Mouse (Mus musculus) gastrocnemius, adult 18-20 months (tissue): ENCODE measurements around the gene Cpa1. TPM values are rescaled to one million over a fixed set of nuclear protein-coding genes. Genes with fewer than 3 reads are reported as not detected.
A peak's percentile ranks its signal among the peaks of the same experiment; 100 is the strongest.

Experiments used
- DNase-seq: peaks from one replicate; pipeline ENCODE4 v3.0.0; 2021; ENCODE audit warnings: low spot score
- total RNA-seq, 2 experiments: library from RNA; stranded (reverse); gene quantifications; 2 replicates each; pipeline ENCODE4 v1.2.3; 2021

The Cpa1 gene
- total RNA-seq, 2 experiments from 2014 or later = not detected

- DNase-seq = no peak
Measured at GRCm38 (mm10) chr6:30673764-30674561, 34.9 kb downstream of the Cpa1 start.

- DNase-seq = no peak
Measured at GRCm38 (mm10) chr6:30674714-30675280, 35.8 kb downstream of the Cpa1 start.

GRCm38 (mm10) chr6:30675281-30675771 is 36.3 kb downstream of the Cpa1 start:
- DNase-seq = peak; percentile 15

- DNase-seq = no peak
Measured at GRCm38 (mm10) chr6:30676506-30676905, 37.5 kb downstream of the Cpa1 start.

GRCm38 (mm10) chr6:30677591-30677990 is 38.6 kb downstream of the Cpa1 start:
- no peak for DNase-seq

GRCm38 (mm10) chr6:30678482-30678881 is 39.5 kb downstream of the Cpa1 start:
- no peak for DNase-seq

- no peak for DNase-seq
Measured at GRCm38 (mm10) chr6:30679567-30679966, 40.5 kb downstream of the Cpa1 start.

GRCm38 (mm10) chr6:30680442-30680841 is 41.4 kb downstream of the Cpa1 start:
- DNase-seq = no peak

GRCm38 (mm10) chr6:30681935-30682900 is 43.2 kb downstream of the Cpa1 start:
- DNase-seq = peak; percentile 36

- no peak for DNase-seq
Measured at GRCm38 (mm10) chr6:30684570-30684969, 45.6 kb downstream of the Cpa1 start.

- DNase-seq = no peak
Measured at GRCm38 (mm10) chr6:30687198-30687597, 48.2 kb downstream of the Cpa1 start.

GRCm38 (mm10) chr6:30692826-30693225 is 53.8 kb downstream of the Cpa1 start:
- no peak for DNase-seq

GRCm38 (mm10) chr6:30693350-30693991 is 54.5 kb downstream of the Cpa1 start, which contains the start of gene Cep41:
Gene Cep41 (minus strand): TSS chr6:30693749.
- DNase-seq = peak; percentile 95

- DNase-seq = no peak
Measured at GRCm38 (mm10) chr6:30694209-30694608, 55.2 kb downstream of the Cpa1 start.

Other genes starting within 250 kb of the Cpa1 start
- gene Zc3hc1, start 248.2 kb upstream of the Cpa1 start, total RNA-seq = 10 to 100 TPM; 16.3 to 18.5 TPM
- 10 to 100 TPM; 38.4 to 41.3 TPM for gene Klhdc10, start 237.3 kb upstream of the Cpa1 start, total RNA-seq
- 10 to 100 TPM in 1 of 2 experiments, 1 to 10 TPM in 1; 9.6 to 10.8 TPM for gene Tmem209, start 129.4 kb upstream of the Cpa1 start, total RNA-seq
- not detected for gene Ssmem1, start 129.4 kb upstream of the Cpa1 start, total RNA-seq
- gene Cpa2, start 97.6 kb upstream of the Cpa1 start, total RNA-seq = not detected
- not detected for gene Cpa4, start 70.8 kb upstream of the Cpa1 start, total RNA-seq
- gene Cpa5, start 28.2 kb upstream of the Cpa1 start, total RNA-seq = not detected
- gene Cep41, start 54.5 kb downstream of the Cpa1 start, total RNA-seq = under 1 TPM; 0.78 to 0.80 TPM
- 1 to 10 TPM; 1.8 to 3.2 TPM for gene Mest, start 84.3 kb downstream of the Cpa1 start, total RNA-seq